Mouse (Mus musculus): ENCODE measurements around the gene Kcnq1. TPM values are rescaled to one million over a fixed set of nuclear protein-coding genes. Genes with fewer than 3 reads are reported as not detected.

The Kcnq1 gene
- total RNA-seq, 2 experiments from 2014 or later, result 0.84 to 1.4 TPM

- intact Hi-C loops (cut with DNase I; ENCODE audit: low total_unique reads), result no loop called here
- DNase-seq, result no peak
Measured at GRCm38 (mm10) chr7:143428814-143429499, 322.8 kb downstream of the Kcnq1 start.

- intact Hi-C loops (cut with DNase I; ENCODE audit: low total_unique reads), result no loop called here
- DNase-seq, result no peak
Measured at GRCm38 (mm10) chr7:143432631-143433030, 326.5 kb downstream of the Kcnq1 start.

- intact Hi-C loops (cut with DNase I; ENCODE audit: low total_unique reads), result no loop called here
- peak; percentile 75 for DNase-seq
Measured at GRCm38 (mm10) chr7:143433331-143433730, 327.2 kb downstream of the Kcnq1 start.

- intact Hi-C loops (cut with DNase I; ENCODE audit: low total_unique reads), result loop anchor here (5.0 kb wide), 1 partner anchor 65 kb away; no protein-coding TSS in a partner anchor
- DNase-seq, result no peak
Measured at GRCm38 (mm10) chr7:143437231-143437893, 331.2 kb downstream of the Kcnq1 start.

GRCm38 (mm10) chr7:143437894-143438581 is 331.9 kb downstream of the Kcnq1 start:
- DNase-seq, result peak; percentile 27
- intact Hi-C loops (cut with DNase I; ENCODE audit: low total_unique reads), result loop anchor here (5.0 kb wide), 1 partner anchor 66 kb away; no protein-coding TSS in a partner anchor

GRCm38 (mm10) chr7:143438965-143439364 is 332.8 kb downstream of the Kcnq1 start:
- no peak for DNase-seq
- intact Hi-C loops (cut with DNase I; ENCODE audit: low total_unique reads), result loop anchor here (5.0 kb wide), 1 partner anchor 67 kb away; no protein-coding TSS in a partner anchor

- no peak for DNase-seq
- intact Hi-C loops (cut with DNase I; ENCODE audit: low total_unique reads), result no loop called here
Measured at GRCm38 (mm10) chr7:143444580-143444954, 338.4 kb downstream of the Kcnq1 start.

- no peak for DNase-seq
- intact Hi-C loops (cut with DNase I; ENCODE audit: low total_unique reads), result no loop called here
Measured at GRCm38 (mm10) chr7:143444955-143445648, 338.9 kb downstream of the Kcnq1 start.

GRCm38 (mm10) chr7:143445651-143446460 is 339.7 kb downstream of the Kcnq1 start:
- intact Hi-C loops (cut with DNase I; ENCODE audit: low total_unique reads), result no loop called here
- DNase-seq, result peak; percentile 41

- DNase-seq, result peak; percentile 58
- intact Hi-C loops (cut with DNase I; ENCODE audit: low total_unique reads), result no loop called here
Measured at GRCm38 (mm10) chr7:143447130-143447529, 341.0 kb downstream of the Kcnq1 start.

GRCm38 (mm10) chr7:143458963-143459331 is 352.8 kb downstream of the Kcnq1 start:
- intact Hi-C loops (cut with DNase I; ENCODE audit: low total_unique reads), result no loop called here
- no peak for DNase-seq

GRCm38 (mm10) chr7:143459332-143460211 is 353.4 kb downstream of the Kcnq1 start:
- DNase-seq, result peak; percentile 67
- intact Hi-C loops (cut with DNase I; ENCODE audit: low total_unique reads), result no loop called here

GRCm38 (mm10) chr7:143460217-143460834 is 354.2 kb downstream of the Kcnq1 start:
- DNase-seq, result peak; percentile 26
- intact Hi-C loops (cut with DNase I; ENCODE audit: low total_unique reads), result no loop called here

GRCm38 (mm10) chr7:143460874-143461273 is 354.7 kb downstream of the Kcnq1 start, which contains the start of gene Cdkn1c:
Gene Cdkn1c (minus strand): TSS chr7:143461050.
- intact Hi-C loops (cut with DNase I; ENCODE audit: low total_unique reads), result no loop called here
- peak; percentile 92 for DNase-seq

- DNase-seq, result no peak
Measured at GRCm38 (mm10) chr7:143461294-143461870, 355.2 kb downstream of the Kcnq1 start.

GRCm38 (mm10) chr7:143461920-143462319 is 355.8 kb downstream of the Kcnq1 start:
- intact Hi-C loops (cut with DNase I; ENCODE audit: low total_unique reads), result no loop called here
- no peak for DNase-seq

More at GRCm38 (mm10) chr7:143461294-143461870, 355.2 kb downstream of the Kcnq1 start:
- intact Hi-C loops (cut with DNase I; ENCODE audit: low total_unique reads), result no loop called here

- intact Hi-C loops (cut with DNase I; ENCODE audit: low total_unique reads), result no loop called here
- no peak for DNase-seq
Measured at GRCm38 (mm10) chr7:143462516-143462915, 356.4 kb downstream of the Kcnq1 start.
